Mouse (Mus musculus) limb, embryonic 13.5 days (tissue): Measurements from ENCODE around the gene Galns. TPM values are rescaled to one million over a fixed set of nuclear protein-coding genes. Genes with fewer than 3 reads are reported as not detected.

ENCODE experiments used
- ATAC-seq: fragments of 200-750 bp; cut with Nextera tagmentation; 2 replicates; pipeline ENCODE4 v1.8.0; 2017; ENCODE audit warnings: low read depth, moderate number of reproducible peaks, moderate TSS enrichment; ENCODE audit not compliant: low FRiP score
- H3K27ac ChIP-seq: fragments of 300-500 bp; sonication (generic); 2 replicates; pipeline ENCODE4 v1.5.1; 2015; ENCODE audit warnings: inconsistent platforms, mild to moderate bottlenecking, moderate library complexity
- H3K27me3 ChIP-seq: fragments of 300-500 bp; sonication (generic); 2 replicates; pipeline ENCODE4 v1.6.1; 2015; ENCODE audit warnings: mild to moderate bottlenecking, inconsistent platforms
- H3K36me3 ChIP-seq: fragments of 300-500 bp; sonication (generic); 2 replicates; pipeline ENCODE4 v1.6.1; 2015; ENCODE audit warnings: inconsistent platforms, mild to moderate bottlenecking, moderate library complexity
- H3K4me1 ChIP-seq: fragments of 300-500 bp; sonication (generic); 2 replicates; pipeline ENCODE4 v1.6.1; 2015; ENCODE audit warnings: inconsistent platforms
- H3K4me2 ChIP-seq: fragments of 300-500 bp; sonication (generic); replicated peaks from 2 replicates; pipeline ENCODE4 v1.6.1; 2015; ENCODE audit warnings: inconsistent platforms, mild to moderate bottlenecking, moderate library complexity
- H3K4me3 ChIP-seq: fragments of 300-500 bp; sonication (generic); 2 replicates; pipeline ENCODE4 v1.5.1; 2015; ENCODE audit warnings: moderate library complexity, mild to moderate bottlenecking, inconsistent platforms
- H3K9ac ChIP-seq: fragments of 300-500 bp; sonication (generic); 2 replicates; pipeline ENCODE4 v1.6.1; 2015; ENCODE audit warnings: mild to moderate bottlenecking, inconsistent platforms
- H3K9me3 ChIP-seq: fragments of 300-500 bp; sonication (generic); 2 replicates; pipeline ENCODE4 v1.6.1; 2016; ENCODE audit warnings: inconsistent platforms
- WGBS: fragments of 180-500 bp; shearing (Covaris S2); methylation state at CpG from one replicate; pipeline ENCODE4 v1.1.7; 2015; 5-methylcytosine and 5-hydroxymethylcytosine counted together
- polyA plus RNA-seq: library from polyadenylated mRNA; unstranded; fragments of >200 nt; fragmentation: Nextera tagmentation; extraction: Ambion mirVana; gene quantifications from 2 replicates; pipeline ENCODE4 v1.2.1, GENCODE M21; 2015

The Galns gene
- polyA plus RNA-seq, 1 experiment from 2014 or later, result 9.0 TPM

DNA sequence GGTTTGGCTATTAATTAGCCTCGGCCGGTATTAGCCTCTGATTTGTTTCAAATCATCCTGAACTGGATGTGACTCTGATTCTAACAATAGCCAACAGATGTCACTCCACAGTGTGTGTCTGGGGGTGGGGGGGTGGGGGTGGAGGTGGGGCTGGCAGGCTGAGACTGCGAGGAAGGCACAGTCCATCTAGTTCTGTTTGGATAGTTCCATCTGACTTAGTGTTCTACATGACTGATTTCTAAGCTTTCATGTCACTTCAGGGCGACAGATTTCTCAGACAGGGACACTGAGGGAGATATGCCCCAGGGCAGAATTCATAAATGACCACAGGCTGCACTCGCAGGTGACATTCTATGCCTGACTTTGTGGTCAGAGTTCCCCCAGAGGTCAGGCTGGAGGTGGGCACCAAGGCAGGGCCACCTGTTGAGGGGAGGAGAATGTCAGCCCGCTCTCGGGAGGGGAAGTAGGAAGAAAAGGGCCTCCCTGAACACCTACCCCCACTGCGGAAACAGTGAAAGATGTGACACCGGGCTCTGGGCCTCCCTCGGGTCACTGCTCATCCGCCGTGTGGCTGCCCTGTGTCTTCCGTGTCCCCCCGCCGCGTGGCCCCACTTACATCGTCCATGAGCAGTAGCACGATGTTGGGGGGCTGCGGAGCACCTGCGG lies 518 bp downstream of the Galns start:
- Histone ChIP-seq H3K4me2 (peak overlapping the region; percentile 92), H3K27ac (no peak overlapping the region; the same call in 1 of the 2 replicates), H3K4me3 (peak overlapping the region; percentile 76), H3K9me3 (no peaks in the 10 kb centered on the region), H3K4me1 (peaks cover 25% of the 10 kb centered on the region), H3K36me3 (peaks cover 17% of the 10 kb centered on the region), H3K27me3 (no peaks in the 10 kb centered on the region), H3K9ac (peak overlapping the region; percentile 77)
- ATAC-seq, result no peak; the same call in 1 of the 2 replicates
- 2% methylated on average over 20 of the region's 20 CpGs for WGBS

DNA sequence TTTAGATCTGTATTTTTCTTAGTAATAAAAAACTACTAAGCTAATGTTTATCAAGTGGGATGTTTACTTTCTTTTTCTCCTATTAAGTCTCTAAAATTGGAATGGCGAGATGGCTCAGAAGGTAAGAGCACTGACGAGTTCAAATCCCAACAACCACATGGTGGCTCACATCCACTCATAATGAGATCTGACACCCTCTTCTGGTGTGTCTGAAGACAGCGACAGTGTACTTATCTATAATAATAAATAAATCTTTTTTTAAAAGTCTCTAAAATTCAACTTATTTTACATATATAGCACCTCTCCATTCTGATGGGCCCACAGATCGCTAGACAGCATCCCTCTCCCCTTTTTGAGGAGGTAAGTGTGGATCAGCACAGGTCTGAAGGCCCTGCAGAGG lies 1.1 kb downstream of the Galns start:
- peak overlapping the region; percentile 92 for H3K4me2 ChIP-seq
- H3K9me3 ChIP-seq, result no peaks in the 10 kb centered on the region
- H3K27me3 ChIP-seq, result no peaks in the 10 kb centered on the region
- peaks cover 14% of the 10 kb centered on the region for H3K36me3 ChIP-seq
- ATAC-seq, result no peak
- no peak overlapping the region for H3K9ac ChIP-seq
- WGBS, result 68% methylated on average over 4 of the region's 4 CpGs
- no peak overlapping the region for H3K27ac ChIP-seq
- peaks cover 21% of the 10 kb centered on the region for H3K4me1 ChIP-seq
- peak overlapping the region; percentile 76; the same call in 1 of the 2 replicates for H3K4me3 ChIP-seq

DNA sequence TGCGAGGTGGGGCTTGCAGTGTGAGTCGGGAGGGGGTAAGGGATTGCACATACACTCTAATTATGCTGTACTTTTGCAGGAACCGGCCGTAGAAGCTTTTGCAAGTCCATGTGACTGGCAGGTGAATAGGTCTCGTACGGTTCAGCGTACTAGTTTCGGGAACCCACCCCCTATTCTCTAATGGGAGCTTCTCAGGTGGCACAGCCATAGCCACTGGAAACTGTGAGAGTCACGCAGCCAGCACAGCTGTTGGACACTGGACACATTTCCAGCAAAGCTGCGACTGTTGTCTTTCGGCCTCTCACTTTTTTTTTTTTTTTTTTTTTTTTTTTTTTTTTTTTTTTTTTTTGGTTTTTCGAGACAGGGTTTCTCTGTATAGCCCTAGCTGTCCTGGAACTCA lies 4.5 kb downstream of the Galns start:
- H3K36me3 ChIP-seq, result no peaks in the 10 kb centered on the region
- no peaks in the 10 kb centered on the region for H3K9me3 ChIP-seq
- no peak overlapping the region for H3K27ac ChIP-seq
- no peak overlapping the region for H3K4me3 ChIP-seq
- H3K9ac ChIP-seq, result no peak overlapping the region
- no peaks in the 10 kb centered on the region for H3K27me3 ChIP-seq
- 81% methylated on average over 11 of the region's 12 CpGs for WGBS
- H3K4me2 ChIP-seq, result no peak overlapping the region
- H3K4me1 ChIP-seq, result peaks cover 10% of the 10 kb centered on the region
- no peak for ATAC-seq

DNA sequence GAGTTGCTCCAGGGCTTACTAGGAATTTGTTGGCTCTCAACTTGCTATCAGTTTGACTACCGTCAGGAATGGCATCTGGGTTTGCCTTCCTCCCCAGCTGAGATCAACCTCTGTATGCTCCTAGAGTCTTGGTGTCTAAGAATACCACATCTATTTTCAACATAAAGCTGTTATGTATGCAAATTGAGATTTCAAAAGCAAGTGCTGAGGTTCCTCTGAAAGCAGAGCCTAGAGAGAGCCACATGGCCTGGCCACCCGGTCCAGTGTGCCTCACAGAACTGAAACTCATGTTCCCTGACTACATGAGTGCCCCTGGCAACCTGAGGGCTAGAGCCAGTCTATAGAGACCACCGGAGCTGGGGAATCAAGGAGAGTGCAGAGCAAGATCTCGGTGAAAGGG lies 5.9 kb downstream of the Galns start:
- Histone ChIP-seq H3K4me3 (no peak overlapping the region), H3K27ac (no peak overlapping the region), H3K9ac (no peak overlapping the region), H3K27me3 (no peaks in the 10 kb centered on the region), H3K4me1 (peaks cover 3% of the 10 kb centered on the region), H3K9me3 (no peaks in the 10 kb centered on the region), H3K36me3 (no peaks in the 10 kb centered on the region), H3K4me2 (no peak overlapping the region)
- WGBS, result 73% methylated on average over 4 of the region's 4 CpGs
- no peak for ATAC-seq

DNA sequence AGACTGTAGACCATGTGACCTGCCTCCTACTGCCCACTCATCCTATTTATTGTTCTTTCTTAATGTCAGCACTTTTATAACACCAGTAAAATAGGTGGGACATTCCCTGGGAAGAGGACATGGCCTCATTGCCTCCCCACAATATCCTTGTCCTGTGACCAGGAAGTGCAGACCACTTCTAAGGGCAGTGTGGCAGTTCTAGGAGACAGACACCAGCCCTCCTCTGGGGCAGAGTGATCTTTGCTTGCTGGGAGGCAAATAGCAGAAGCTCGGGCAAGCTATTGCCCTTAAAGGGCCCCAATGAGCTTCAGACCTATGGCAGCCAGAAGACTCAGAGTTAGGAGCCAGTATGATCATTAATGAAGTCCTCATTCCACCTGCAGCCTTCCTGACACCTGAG lies 6.6 kb downstream of the Galns start:
- Histone ChIP-seq H3K4me2 (no peak overlapping the region), H3K4me1 (no peaks in the 10 kb centered on the region), H3K9me3 (no peaks in the 10 kb centered on the region), H3K27ac (no peak overlapping the region), H3K9ac (no peak overlapping the region), H3K4me3 (no peak overlapping the region), H3K27me3 (no peaks in the 10 kb centered on the region), H3K36me3 (no peaks in the 10 kb centered on the region)
- ATAC-seq, result no peak
- WGBS, result 50% methylated on average over 1 of the region's 1 CpGs

DNA sequence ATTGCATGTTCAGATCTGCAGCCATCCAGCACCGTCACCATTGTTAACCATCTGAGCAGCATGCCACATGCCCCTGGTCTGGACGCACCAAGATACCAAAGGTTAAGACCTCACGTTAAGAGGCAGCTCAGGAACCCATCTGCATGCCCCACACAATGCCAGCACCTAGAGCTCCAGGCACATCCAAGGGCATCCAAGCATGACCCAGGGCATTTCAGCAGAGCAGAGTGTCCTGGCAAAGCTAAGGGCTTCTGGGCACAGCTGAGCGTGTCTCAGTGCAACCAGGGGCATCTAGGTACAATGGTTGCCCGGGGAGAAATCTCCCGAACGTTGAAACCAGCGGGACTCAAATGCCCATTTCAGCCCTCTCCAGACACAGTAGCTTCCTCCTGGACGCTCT lies 10.6 kb downstream of the Galns start:
- Histone ChIP-seq H3K27ac (no peak overlapping the region), H3K9ac (no peak overlapping the region), H3K4me1 (no peaks in the 10 kb centered on the region), H3K4me2 (no peak overlapping the region), H3K9me3 (no peaks in the 10 kb centered on the region), H3K27me3 (no peaks in the 10 kb centered on the region), H3K4me3 (no peak overlapping the region), H3K36me3 (peaks cover 5% of the 10 kb centered on the region)
- no peak for ATAC-seq
- 88% methylated on average over 9 of the region's 9 CpGs for WGBS

DNA sequence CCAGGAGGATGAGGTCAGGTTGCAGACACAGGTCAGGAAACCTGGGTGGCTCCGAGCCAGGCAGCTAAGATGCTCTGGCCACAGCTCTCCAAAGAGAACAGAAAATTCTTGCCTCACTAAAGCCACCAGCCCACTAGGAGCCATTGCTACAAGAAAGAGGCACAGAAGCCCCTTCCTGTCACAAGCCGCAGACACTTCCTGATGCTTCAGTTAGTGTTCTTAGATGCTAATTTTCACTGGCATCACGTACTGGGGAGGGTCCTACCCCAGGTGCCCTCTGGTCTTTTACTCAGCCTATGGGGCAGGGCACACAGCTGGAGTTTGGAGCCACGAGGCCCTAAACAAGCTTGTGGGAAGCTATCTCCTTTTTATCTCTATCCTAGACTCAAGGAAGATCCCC lies 15.2 kb downstream of the Galns start:
- 60% methylated on average over 4 of the region's 4 CpGs for WGBS
- Histone ChIP-seq H3K27ac (no peak overlapping the region), H3K4me3 (no peak overlapping the region), H3K27me3 (no peaks in the 10 kb centered on the region), H3K4me2 (no peak overlapping the region), H3K9me3 (no peaks in the 10 kb centered on the region), H3K9ac (0 out of 2 replicates have a peak overlapping the region, but pooled peaks have one; percentile 25), H3K36me3 (peaks cover 20% of the 10 kb centered on the region), H3K4me1 (no peaks in the 10 kb centered on the region; the same call in 1 of the 2 replicates)
- ATAC-seq, result no peak

DNA sequence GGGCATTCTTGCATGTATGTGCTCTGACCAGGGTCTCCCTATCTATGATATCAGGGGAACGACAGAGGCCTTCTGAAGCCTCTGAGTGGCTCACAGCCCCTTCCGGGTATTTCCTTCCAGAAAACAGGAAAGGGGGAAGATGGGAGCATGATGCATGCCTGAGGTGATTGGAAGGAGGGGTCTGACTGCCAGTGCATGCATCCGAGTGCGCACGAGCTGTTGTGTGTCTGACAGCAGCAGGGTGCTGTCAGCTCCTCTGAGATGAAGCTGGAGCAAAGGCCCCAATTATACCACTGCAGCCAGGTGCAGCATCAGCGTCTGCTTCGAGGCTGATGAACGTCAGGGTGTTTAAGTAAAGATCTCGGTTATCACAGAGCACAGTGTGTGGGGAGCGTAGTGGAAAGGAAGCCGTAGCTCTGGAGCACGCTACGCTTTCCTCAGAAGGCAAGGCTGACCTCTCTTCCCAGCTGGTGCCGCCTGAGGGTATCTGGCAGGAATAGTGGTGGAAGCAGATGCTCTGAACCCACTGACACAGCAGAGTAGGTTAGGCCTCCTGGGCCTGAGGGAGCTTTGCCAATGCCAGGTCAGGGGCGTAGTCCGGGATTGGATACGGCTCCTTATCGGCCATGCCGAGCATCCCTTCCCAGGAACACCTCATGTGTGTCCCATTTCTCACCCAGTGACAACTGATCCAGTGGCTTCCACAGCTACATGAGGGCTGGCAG lies 17.3 kb downstream of the Galns start:
- H3K9me3 ChIP-seq, result no peaks in the 10 kb centered on the region
- no peaks in the 10 kb centered on the region for H3K27me3 ChIP-seq
- H3K36me3 ChIP-seq, result peaks cover 20% of the 10 kb centered on the region
- peak overlapping the region; percentile 43 for H3K9ac ChIP-seq
- H3K4me3 ChIP-seq, result no peak overlapping the region
- H3K4me1 ChIP-seq, result no peaks in the 10 kb centered on the region; the same call in 1 of the 2 replicates
- no peak overlapping the region for H3K4me2 ChIP-seq
- no peak overlapping the region for H3K27ac ChIP-seq
- WGBS, result 74% methylated on average over 19 of the region's 19 CpGs
- no peak for ATAC-seq

DNA sequence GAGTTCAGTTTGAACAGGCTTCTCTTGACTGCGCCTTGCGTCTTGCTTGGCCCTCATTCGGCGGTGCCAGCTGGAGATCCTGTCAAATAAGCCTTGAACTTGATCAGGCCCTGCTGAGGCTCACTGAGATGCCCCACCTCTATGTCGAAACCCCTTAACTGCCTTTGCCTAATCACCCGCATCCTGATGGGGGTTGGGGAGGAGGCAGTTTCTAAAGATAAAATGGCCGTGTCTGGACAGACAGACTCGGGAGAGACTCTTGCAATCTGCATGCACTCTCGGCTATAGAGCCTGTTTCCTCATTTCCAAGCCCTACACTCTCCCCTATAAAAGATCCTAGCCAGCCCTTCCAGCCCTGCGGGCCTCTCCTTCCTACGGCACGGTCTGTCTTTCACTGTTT lies 18.0 kb downstream of the Galns start:
- H3K27me3 ChIP-seq, result no peaks in the 10 kb centered on the region
- H3K9ac ChIP-seq, result peak overlapping the region; percentile 43
- H3K4me1 ChIP-seq, result no peaks in the 10 kb centered on the region; the same call in 1 of the 2 replicates
- 40% methylated on average over 12 of the region's 12 CpGs for WGBS
- H3K4me2 ChIP-seq, result no peak overlapping the region
- H3K9me3 ChIP-seq, result no peaks in the 10 kb centered on the region
- H3K4me3 ChIP-seq, result no peak overlapping the region
- no peak overlapping the region for H3K27ac ChIP-seq
- ATAC-seq, result no peak
- H3K36me3 ChIP-seq, result peaks cover 18% of the 10 kb centered on the region

DNA sequence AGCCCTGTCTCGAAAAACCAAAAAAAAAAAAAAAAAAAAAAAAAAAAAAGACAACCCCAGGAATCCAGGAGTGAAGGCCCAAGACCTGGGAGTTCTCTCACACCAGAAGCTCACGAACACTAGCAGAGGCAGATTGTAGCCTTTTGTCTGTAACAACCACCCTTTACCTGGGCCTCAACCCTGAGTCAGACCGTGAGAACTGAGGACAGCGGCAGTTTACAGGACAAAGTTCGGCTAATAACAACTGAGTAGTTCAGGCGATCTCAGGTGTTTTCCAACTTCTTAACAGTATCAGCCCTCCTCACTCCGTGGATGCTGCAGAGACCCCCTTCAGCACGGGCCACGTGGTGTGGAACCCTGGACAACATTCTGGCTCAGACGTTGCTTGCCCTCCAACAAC lies 24.5 kb downstream of the Galns start:
- no peaks in the 10 kb centered on the region for H3K27me3 ChIP-seq
- H3K4me2 ChIP-seq, result no peak overlapping the region
- peaks cover 23% of the 10 kb centered on the region for H3K4me1 ChIP-seq
- no peaks in the 10 kb centered on the region for H3K9me3 ChIP-seq
- no peaks in the 10 kb centered on the region for H3K36me3 ChIP-seq
- no peak overlapping the region for H3K9ac ChIP-seq
- H3K27ac ChIP-seq, result no peak overlapping the region
- no peak for ATAC-seq
- WGBS, result 73% methylated on average over 10 of the region's 10 CpGs
- no peak overlapping the region for H3K4me3 ChIP-seq

DNA sequence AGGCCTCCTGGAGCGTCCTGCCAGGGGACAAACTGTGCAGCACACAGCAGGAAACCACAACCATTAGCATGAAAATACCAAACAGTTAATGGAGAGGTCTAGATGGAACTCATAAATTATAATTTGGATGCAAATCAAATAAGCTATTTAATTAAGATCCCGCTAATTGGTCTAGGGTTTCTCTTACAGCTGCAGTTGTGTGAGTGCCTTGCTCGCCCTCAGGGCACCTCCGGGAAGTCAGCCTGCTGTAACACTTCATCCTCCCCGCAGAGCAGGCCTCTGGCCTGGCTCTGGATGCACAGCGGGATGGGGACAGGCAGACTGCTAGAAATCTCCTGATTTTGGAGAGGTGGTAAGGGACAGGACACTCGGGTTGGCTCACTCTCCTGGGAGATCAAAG lies 25.1 kb downstream of the Galns start:
- H3K9ac ChIP-seq, result no peak overlapping the region

DNA sequence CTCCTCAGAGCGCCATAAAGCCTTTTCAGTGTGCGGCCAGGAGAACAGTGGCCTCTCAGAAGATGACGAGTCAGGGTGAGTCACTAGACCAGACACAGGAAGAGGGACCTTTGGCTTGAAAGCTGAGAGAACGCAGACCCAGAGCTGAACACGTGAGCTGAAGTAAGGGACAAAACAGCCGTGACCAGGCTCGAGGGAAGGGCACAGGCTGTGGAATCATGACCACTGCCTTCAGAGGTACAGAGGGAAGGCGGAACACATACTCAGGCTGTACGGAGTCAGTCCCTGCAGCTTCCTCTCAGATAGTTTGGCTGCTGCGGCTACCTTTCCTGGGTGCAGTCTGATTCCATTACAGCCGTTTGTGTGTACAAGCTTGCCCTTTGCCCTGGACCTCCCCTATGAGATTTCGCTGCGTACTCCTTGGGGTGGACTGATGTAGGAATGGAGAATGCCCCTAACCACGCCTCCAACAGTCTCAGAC lies 25.8 kb downstream of the Galns start:
- no peak overlapping the region; the same call in 1 of the 2 replicates for H3K27ac ChIP-seq
- no peaks in the 10 kb centered on the region for H3K27me3 ChIP-seq
- H3K9me3 ChIP-seq, result no peaks in the 10 kb centered on the region
- ATAC-seq, result no peak
- no peak overlapping the region for H3K9ac ChIP-seq
- no peak overlapping the region for H3K4me2 ChIP-seq
- 62% methylated on average over 14 of the region's 14 CpGs for WGBS
- no peaks in the 10 kb centered on the region for H3K36me3 ChIP-seq
- H3K4me1 ChIP-seq, result peaks cover 33% of the 10 kb centered on the region
- no peak overlapping the region for H3K4me3 ChIP-seq

More for the DNA sequence above, 25.1 kb downstream of the Galns start:
- no peaks in the 10 kb centered on the region for H3K9me3 ChIP-seq
- H3K36me3 ChIP-seq, result no peaks in the 10 kb centered on the region
- H3K4me1 ChIP-seq, result peaks cover 25% of the 10 kb centered on the region
- ATAC-seq, result no peak
- no peak overlapping the region for H3K4me3 ChIP-seq
- no peak overlapping the region for H3K4me2 ChIP-seq
- no peak overlapping the region for H3K27ac ChIP-seq
- WGBS, result 33% methylated on average over 7 of the region's 7 CpGs
- H3K27me3 ChIP-seq, result no peaks in the 10 kb centered on the region
